Mouse (Mus musculus): ENCODE data around the gene Plcb3. TPM values are rescaled to one million over a fixed set of nuclear protein-coding genes. Genes with fewer than 3 reads are reported as not detected.

The Plcb3 gene
- polyA plus RNA-seq, 1 experiment from 2014 or later, result 14.8 TPM

GRCm38 (mm10) chr19:6968491-6969271 is 7.6 kb downstream of the Plcb3 start:
- no peak overlapping the region for H3K9ac ChIP-seq (ENCODE audit: low read depth, low read length)
- peaks cover 8% of the 10 kb centered on the region for H3K27me3 ChIP-seq (ENCODE audit: control insufficient read depth, insufficient read depth, low read length)
- H3K4me3 ChIP-seq (ENCODE audit: low read depth, low read length), result peak overlapping the region; percentile 38; the same call in 1 of the 2 replicates
- no peaks in the 10 kb centered on the region for H3K36me3 ChIP-seq (ENCODE audit: control insufficient read depth, insufficient read depth, low read length)
- H3K4me1 ChIP-seq (replicated peaks; ENCODE audit: control insufficient read depth, insufficient read depth, low read length), result peaks cover 5% of the 10 kb centered on the region
- peak overlapping the region; percentile 54 for H3K4me2 ChIP-seq (replicated peaks; ENCODE audit: low read depth, low read length)
- no peak for DNase-seq (ENCODE audit: low spot score)
- 10% methylated on average over 15 of the region's 15 CpGs for WGBS
- no peak for ATAC-seq (ENCODE audit: low FRiP score)
- H3K9me3 ChIP-seq (ENCODE audit: control insufficient read depth, low read length), result no peaks in the 10 kb centered on the region
- H3K27ac ChIP-seq (ENCODE audit: low read depth, low read length), result no peak overlapping the region

GRCm38 (mm10) chr19:6956461-6956860 is 19.8 kb downstream of the Plcb3 start:
- no peak overlapping the region for H3K27ac ChIP-seq (ENCODE audit: low read depth, low read length)
- H3K4me1 ChIP-seq (replicated peaks; ENCODE audit: control insufficient read depth, insufficient read depth, low read length), result 0 out of 2 replicates have a peak, but pooled peaks cover 6% of the 10 kb centered on the region
- 69% methylated on average over 10 of the region's 10 CpGs for WGBS
- ATAC-seq (ENCODE audit: low FRiP score), result no peak
- no peak overlapping the region for H3K9ac ChIP-seq (ENCODE audit: low read depth, low read length)
- H3K36me3 ChIP-seq (ENCODE audit: control insufficient read depth, insufficient read depth, low read length), result 0 out of 2 replicates have a peak, but pooled peaks cover 2% of the 10 kb centered on the region
- no peak for DNase-seq (ENCODE audit: low spot score)
- H3K9me3 ChIP-seq (ENCODE audit: control insufficient read depth, low read length), result no peaks in the 10 kb centered on the region
- no peaks in the 10 kb centered on the region; the same call in 1 of the 2 replicates for H3K27me3 ChIP-seq (ENCODE audit: control insufficient read depth, insufficient read depth, low read length)
- H3K4me2 ChIP-seq (replicated peaks; ENCODE audit: low read depth, low read length), result no peak overlapping the region
- no peak overlapping the region for H3K4me3 ChIP-seq (ENCODE audit: low read depth, low read length)

- no peaks in the 10 kb centered on the region; the same call in 1 of the 2 replicates for H3K27me3 ChIP-seq (ENCODE audit: control insufficient read depth, insufficient read depth, low read length)
- H3K9ac ChIP-seq (ENCODE audit: low read depth, low read length), result no peak overlapping the region
- ATAC-seq (ENCODE audit: low FRiP score) (no peak), DNase-seq (ENCODE audit: low spot score) (no peak)
- H3K9me3 ChIP-seq (ENCODE audit: control insufficient read depth, low read length), result no peaks in the 10 kb centered on the region
- no peak overlapping the region for H3K27ac ChIP-seq (ENCODE audit: low read depth, low read length)
- no peak overlapping the region for H3K4me3 ChIP-seq (ENCODE audit: low read depth, low read length)
- no peak overlapping the region for H3K4me2 ChIP-seq (replicated peaks; ENCODE audit: low read depth, low read length)
- 83% methylated on average over 7 of the region's 7 CpGs for WGBS
- 0 out of 2 replicates have a peak, but pooled peaks cover 6% of the 10 kb centered on the region for H3K4me1 ChIP-seq (replicated peaks; ENCODE audit: control insufficient read depth, insufficient read depth, low read length)
- H3K36me3 ChIP-seq (ENCODE audit: control insufficient read depth, insufficient read depth, low read length), result 0 out of 2 replicates have a peak, but pooled peaks cover 2% of the 10 kb centered on the region
Measured at GRCm38 (mm10) chr19:6955424-6955823, 20.8 kb downstream of the Plcb3 start.

- no peak overlapping the region for H3K9ac ChIP-seq (ENCODE audit: low read depth, low read length)
- no peak overlapping the region for H3K4me3 ChIP-seq (ENCODE audit: low read depth, low read length)
- 54% methylated on average over 9 of the region's 9 CpGs for WGBS
- no peak overlapping the region for H3K27ac ChIP-seq (ENCODE audit: low read depth, low read length)
- H3K4me2 ChIP-seq (replicated peaks; ENCODE audit: low read depth, low read length), result no peak overlapping the region
- DNase-seq (ENCODE audit: low spot score), result no peak
- H3K4me1 ChIP-seq (replicated peaks; ENCODE audit: control insufficient read depth, insufficient read depth, low read length), result peaks cover 12% of the 10 kb centered on the region; the same call in 1 of the 2 replicates
- no peak for ATAC-seq (ENCODE audit: low FRiP score)
- no peaks in the 10 kb centered on the region for H3K9me3 ChIP-seq (ENCODE audit: control insufficient read depth, low read length)
- H3K36me3 ChIP-seq (ENCODE audit: control insufficient read depth, insufficient read depth, low read length), result 0 out of 2 replicates have a peak, but pooled peaks cover 2% of the 10 kb centered on the region
- H3K27me3 ChIP-seq (ENCODE audit: control insufficient read depth, insufficient read depth, low read length), result no peaks in the 10 kb centered on the region; the same call in 1 of the 2 replicates
Measured at GRCm38 (mm10) chr19:6954046-6954445, 22.2 kb downstream of the Plcb3 start.

- peak overlapping the region; percentile 66 for H3K4me3 ChIP-seq (ENCODE audit: low read depth, low read length)
- H3K9me3 ChIP-seq (ENCODE audit: control insufficient read depth, low read length), result no peaks in the 10 kb centered on the region
- no peak for DNase-seq (ENCODE audit: low spot score)
- H3K4me1 ChIP-seq (replicated peaks; ENCODE audit: control insufficient read depth, insufficient read depth, low read length), result peaks cover 12% of the 10 kb centered on the region; the same call in 1 of the 2 replicates
- peak overlapping the region; percentile 71 for H3K4me2 ChIP-seq (replicated peaks; ENCODE audit: low read depth, low read length)
- H3K9ac ChIP-seq (ENCODE audit: low read depth, low read length), result peak overlapping the region; percentile 88; the same call in 1 of the 2 replicates
- H3K27me3 ChIP-seq (ENCODE audit: control insufficient read depth, insufficient read depth, low read length), result no peaks in the 10 kb centered on the region; the same call in 1 of the 2 replicates
- H3K36me3 ChIP-seq (ENCODE audit: control insufficient read depth, insufficient read depth, low read length), result 0 out of 2 replicates have a peak, but pooled peaks cover 2% of the 10 kb centered on the region
- whole genome bisulfite sequencing, result 43% methylated on average over 3 of the region's 3 CpGs
- no peak overlapping the region for H3K27ac ChIP-seq (ENCODE audit: low read depth, low read length)
- ATAC-seq (ENCODE audit: low FRiP score), result no peak
Measured at GRCm38 (mm10) chr19:6952712-6953037, 23.6 kb downstream of the Plcb3 start.

- Histone ChIP-seq H3K9ac (ENCODE audit: low read depth, low read length) (peak overlapping the region; percentile 88), H3K4me2 (replicated peaks; ENCODE audit: low read depth, low read length) (peak overlapping the region; percentile 71), H3K27me3 (ENCODE audit: control insufficient read depth, insufficient read depth, low read length) (no peaks in the 10 kb centered on the region; the same call in 1 of the 2 replicates), H3K4me3 (ENCODE audit: low read depth, low read length) (peak overlapping the region; percentile 66), H3K9me3 (ENCODE audit: control insufficient read depth, low read length) (no peaks in the 10 kb centered on the region), H3K4me1 (replicated peaks; ENCODE audit: control insufficient read depth, insufficient read depth, low read length) (peaks cover 12% of the 10 kb centered on the region; the same call in 1 of the 2 replicates), H3K36me3 (ENCODE audit: control insufficient read depth, insufficient read depth, low read length) (0 out of 2 replicates have a peak, but pooled peaks cover 2% of the 10 kb centered on the region), H3K27ac (ENCODE audit: low read depth, low read length) (peak overlapping the region; percentile 98)
- 3% methylated on average over 31 of the region's 31 CpGs for WGBS
- peak; percentile 46 for ATAC-seq (ENCODE audit: low FRiP score)
- DNase-seq (ENCODE audit: low spot score), result peak; percentile 57
Measured at GRCm38 (mm10) chr19:6951994-6952711, 24.1 kb downstream of the Plcb3 start.

- H3K27ac ChIP-seq (ENCODE audit: low read depth, low read length), result peak overlapping the region; percentile 98
- under 1% methylated on average over 35 of the region's 35 CpGs for WGBS
- peak overlapping the region; percentile 88 for H3K9ac ChIP-seq (ENCODE audit: low read depth, low read length)
- H3K9me3 ChIP-seq (ENCODE audit: control insufficient read depth, low read length), result no peaks in the 10 kb centered on the region
- no peaks in the 10 kb centered on the region; the same call in 1 of the 2 replicates for H3K27me3 ChIP-seq (ENCODE audit: control insufficient read depth, insufficient read depth, low read length)
- peaks cover 12% of the 10 kb centered on the region; the same call in 1 of the 2 replicates for H3K4me1 ChIP-seq (replicated peaks; ENCODE audit: control insufficient read depth, insufficient read depth, low read length)
- ATAC-seq (ENCODE audit: low FRiP score) (peak; percentile 84), DNase-seq (ENCODE audit: low spot score) (peak; percentile 94)
- peak overlapping the region; percentile 66 for H3K4me3 ChIP-seq (ENCODE audit: low read depth, low read length)
- 0 out of 2 replicates have a peak, but pooled peaks cover 2% of the 10 kb centered on the region for H3K36me3 ChIP-seq (ENCODE audit: control insufficient read depth, insufficient read depth, low read length)
- H3K4me2 ChIP-seq (replicated peaks; ENCODE audit: low read depth, low read length), result peak overlapping the region; percentile 71
Measured at GRCm38 (mm10) chr19:6951381-6951968, 24.8 kb downstream of the Plcb3 start.

GRCm38 (mm10) chr19:6950613-6951153 is 25.6 kb downstream of the Plcb3 start:
- peak overlapping the region; percentile 88 for H3K9ac ChIP-seq (ENCODE audit: low read depth, low read length)
- no peaks in the 10 kb centered on the region; the same call in 1 of the 2 replicates for H3K27me3 ChIP-seq (ENCODE audit: control insufficient read depth, insufficient read depth, low read length)
- under 1% methylated on average over 28 of the region's 28 CpGs for WGBS
- H3K4me1 ChIP-seq (replicated peaks; ENCODE audit: control insufficient read depth, insufficient read depth, low read length), result peaks cover 12% of the 10 kb centered on the region; the same call in 1 of the 2 replicates
- ATAC-seq (ENCODE audit: low FRiP score) (peak; percentile 76), DNase-seq (ENCODE audit: low spot score) (peak; percentile 73)
- H3K9me3 ChIP-seq (ENCODE audit: control insufficient read depth, low read length), result no peaks in the 10 kb centered on the region
- H3K36me3 ChIP-seq (ENCODE audit: control insufficient read depth, insufficient read depth, low read length), result 0 out of 2 replicates have a peak, but pooled peaks cover 2% of the 10 kb centered on the region
- H3K4me2 ChIP-seq (replicated peaks; ENCODE audit: low read depth, low read length), result peak overlapping the region; percentile 71
- H3K4me3 ChIP-seq (ENCODE audit: low read depth, low read length), result peak overlapping the region; percentile 66
- H3K27ac ChIP-seq (ENCODE audit: low read depth, low read length), result peak overlapping the region; percentile 98
